Mouse (Mus musculus): ENCODE measurements at regions not wholly inside any gene's neighbourhood (a gene's known extent, or its start where the extent isn't known, plus 50 kb on each side); places are given as distances from the start of the nearest gene placed in this dataset.
A peak's percentile ranks its signal among the peaks of the same experiment; 100 is the strongest.

GRCm38 (mm10) chr1:128782286-128782685, 190.2 kb upstream of the Cxcr4 start:
- peak in 1 of 2 experiments; percentile 23 for DNase-seq (ENCODE audit: low read depth in 2 of 2, low spot score in 2 of 2)

GRCm38 (mm10) chr1:128781871-128782270, 189.8 kb upstream of the Cxcr4 start:
- DNase-seq (ENCODE audit: low read depth in 2 of 2, low spot score in 2 of 2): no peak

- DNase-seq (ENCODE audit: low read depth in 2 of 2, low spot score in 2 of 2): no peak
Measured at GRCm38 (mm10) chr1:128781311-128781710, 189.2 kb upstream of the Cxcr4 start.

- DNase-seq (ENCODE audit: low read depth in 2 of 2, low spot score in 2 of 2): no peak
Measured at GRCm38 (mm10) chr1:128779586-128780158, 187.6 kb upstream of the Cxcr4 start.

GRCm38 (mm10) chr1:128772440-128772839, 180.3 kb upstream of the Cxcr4 start:
- DNase-seq (ENCODE audit: low read depth in 2 of 2, low spot score in 2 of 2): no peak

- DNase-seq (ENCODE audit: low read depth in 2 of 2, low spot score in 2 of 2): no peak
Measured at GRCm38 (mm10) chr1:128770786-128771185, 178.7 kb upstream of the Cxcr4 start.

GRCm38 (mm10) chr1:128767991-128768390, 175.9 kb upstream of the Cxcr4 start:
- DNase-seq (ENCODE audit: low read depth in 2 of 2, low spot score in 2 of 2): no peak

GRCm38 (mm10) chr1:128767415-128767814, 175.3 kb upstream of the Cxcr4 start:
- DNase-seq (ENCODE audit: low read depth in 2 of 2, low spot score in 2 of 2): no peak

- peak; percentile 63 to 73 for DNase-seq (ENCODE audit: low read depth in 2 of 2, low spot score in 2 of 2)
Measured at GRCm38 (mm10) chr1:128766894-128767268, 174.8 kb upstream of the Cxcr4 start.

- DNase-seq (ENCODE audit: low read depth in 2 of 2, low spot score in 2 of 2): no peak
Measured at GRCm38 (mm10) chr1:128766193-128766893, 174.2 kb upstream of the Cxcr4 start.

- DNase-seq (ENCODE audit: low read depth in 2 of 2, low spot score in 2 of 2): no peak
Measured at GRCm38 (mm10) chr1:128765626-128766025, 173.5 kb upstream of the Cxcr4 start.

- no peak for DNase-seq (ENCODE audit: low read depth in 2 of 2, low spot score in 2 of 2)
Measured at GRCm38 (mm10) chr1:128765142-128765541, 173.0 kb upstream of the Cxcr4 start.

- no peak for DNase-seq (ENCODE audit: low read depth in 2 of 2, low spot score in 2 of 2)
Measured at GRCm38 (mm10) chr1:128762854-128763253, 170.8 kb upstream of the Cxcr4 start.

GRCm38 (mm10) chr1:128762076-128762475, 170.0 kb upstream of the Cxcr4 start:
- DNase-seq (ENCODE audit: low read depth in 2 of 2, low spot score in 2 of 2): no peak

- no peak for DNase-seq (ENCODE audit: low read depth in 2 of 2, low spot score in 2 of 2)
Measured at GRCm38 (mm10) chr1:128758802-128759481, 166.8 kb upstream of the Cxcr4 start.

GRCm38 (mm10) chr1:128758294-128758801, 166.3 kb upstream of the Cxcr4 start:
- no peak for DNase-seq (ENCODE audit: low read depth in 2 of 2, low spot score in 2 of 2)

- DNase-seq (ENCODE audit: low read depth in 2 of 2, low spot score in 2 of 2): no peak
Measured at GRCm38 (mm10) chr1:128753427-128754012, 161.4 kb upstream of the Cxcr4 start.

- no peak for DNase-seq (ENCODE audit: low read depth in 2 of 2, low spot score in 2 of 2)
Measured at GRCm38 (mm10) chr1:128749437-128749994, 157.4 kb upstream of the Cxcr4 start.

GRCm38 (mm10) chr1:128747196-128747790, 155.2 kb upstream of the Cxcr4 start:
- DNase-seq (ENCODE audit: low read depth in 2 of 2, low spot score in 2 of 2): no peak

- DNase-seq (ENCODE audit: low read depth in 2 of 2, low spot score in 2 of 2): no peak
Measured at GRCm38 (mm10) chr1:128746461-128747009, 154.4 kb upstream of the Cxcr4 start.

GRCm38 (mm10) chr1:128740616-128741015, 148.5 kb upstream of the Cxcr4 start:
- no peak for DNase-seq (ENCODE audit: low read depth in 2 of 2, low spot score in 2 of 2)
